Mouse (Mus musculus): ENCODE measurements around the gene Dis3. TPM values are rescaled to one million over a fixed set of nuclear protein-coding genes. Genes with fewer than 3 reads are reported as not detected.
A peak's percentile ranks its signal among the peaks of the same experiment; 100 is the strongest.

The Dis3 gene
- total and polyA plus RNA-seq, 3 experiments = 42.2 to 159 (median 79.6) TPM

DNA sequence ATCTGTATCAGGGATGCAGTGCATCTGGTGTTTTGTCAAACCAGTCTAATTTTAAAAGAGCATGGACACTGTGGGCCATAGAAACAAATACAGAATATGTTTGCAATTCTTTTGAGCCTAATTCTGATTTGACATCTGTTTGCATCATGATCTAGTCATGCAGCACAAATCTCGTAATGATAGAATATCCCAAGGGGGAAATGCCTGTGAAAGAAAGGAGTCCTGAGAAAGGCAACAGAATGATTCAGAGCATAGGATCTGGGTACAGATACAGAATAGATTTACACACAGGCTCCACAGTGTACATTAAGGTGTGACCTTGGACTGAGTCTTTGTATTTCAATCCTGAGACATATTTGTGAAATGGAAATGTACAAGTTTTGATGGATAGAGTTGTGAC, 47.3 kb upstream of the Dis3 start:
- H3K27me3 ChIP-seq (ENCODE audit: control insufficient read depth in 1 of 2, insufficient read depth in 2 of 2, low read length in 2 of 2) = no peaks in the 10 kb centered on the region
- no peaks in the 10 kb centered on the region for H3K9me3 ChIP-seq (replicated peaks; ENCODE audit: insufficient read depth, low read length)
- no peaks in the 10 kb centered on the region for H3K79me2 ChIP-seq (ENCODE audit: control insufficient read depth, insufficient read depth, low read length, poor library complexity)
- peaks cover 4 to 16% of the 10 kb centered on the region in 2 experiments; a peak in 3 of 4 replicates for H3K36me3 ChIP-seq (ENCODE audit: control insufficient read depth in 1 of 2, insufficient read depth in 2 of 2, low read length in 2 of 2)
- TF ChIP-seq GABPA (IDR thresholded peaks at IDR 0.05; ENCODE audit: low read depth, low read length) (no peak), TBP (IDR thresholded peaks at IDR 0.05; ENCODE audit: low read depth, low read length) (no peak), JUND (IDR thresholded peaks at IDR 0.05; ENCODE audit: low read depth, low read length) (no peak), SMC3 (IDR thresholded peaks at IDR 0.05; ENCODE audit: low read depth, low read length) (no peak), TCF12 (IDR thresholded peaks at IDR 0.05; ENCODE audit: low read depth, low read length) (no peak), MAX (IDR thresholded peaks at IDR 0.05; ENCODE audit: low read length) (no peak), POLR2AphosphoS2 (IDR thresholded peaks at IDR 0.05; ENCODE audit: low read length) (no peak), SIN3A (IDR thresholded peaks at IDR 0.05; ENCODE audit: low read length) (no peak), CTCF (IDR thresholded peaks at IDR 0.05 in 2 of 3, conservative IDR thresholded peaks at IDR 0.05 in 1 of 3; ENCODE audit: control insufficient read depth in 1 of 3, insufficient read depth in 1 of 3, low read depth in 2 of 3, low read length in 3 of 3, poor library complexity in 1 of 3, severe bottlenecking in 1 of 3) (no peak), CHD2 (IDR thresholded peaks at IDR 0.05; ENCODE audit: low read length) (no peak), GATA1 (IDR thresholded peaks at IDR 0.05; ENCODE audit: low read depth, low read length) (no peak), MAFK (IDR thresholded peaks at IDR 0.05; ENCODE audit: borderline replicate concordance, low read depth, low read length) (no peak), MXI1 (IDR thresholded peaks at IDR 0.05; ENCODE audit: low read depth, low read length) (no peak), MEF2A (IDR thresholded peaks at IDR 0.05; ENCODE audit: extremely low read depth, insufficient replicate concordance, low read depth, low read length, poor library complexity, severe bottlenecking) (no peak), ZKSCAN1 (IDR thresholded peaks at IDR 0.05; ENCODE audit: low read depth, low read length) (no peak), EP300 (IDR thresholded peaks at IDR 0.05; ENCODE audit: low read depth in 1 of 2, low read length in 2 of 2) (no peak), RAD21 (IDR thresholded peaks at IDR 0.05; ENCODE audit: low read depth, low read length) (no peak), BHLHE40 (IDR thresholded peaks at IDR 0.05; ENCODE audit: borderline replicate concordance, low read depth, low read length) (no peak), TAL1 (IDR thresholded peaks at IDR 0.05; ENCODE audit: low read length) (no peak)
- no peak overlapping the region for H3K4me3 ChIP-seq (ENCODE audit: control insufficient read depth in 1 of 2, insufficient read depth in 1 of 2, low read depth in 2 of 2, low read length in 2 of 2)
- H3K27ac ChIP-seq (ENCODE audit: control insufficient read depth, low read depth, low read length) = no peak overlapping the region
- no peaks in the 10 kb centered on the region for H3K4me1 ChIP-seq (ENCODE audit: control insufficient read depth in 1 of 2, insufficient read depth in 2 of 2, low read length in 2 of 2)
- DNase-seq (ENCODE audit: low read depth, low spot score) = no peak
- no peak overlapping the region for H3K9ac ChIP-seq (ENCODE audit: control insufficient read depth, low read depth, low read length, poor library complexity, severe bottlenecking)

DNA sequence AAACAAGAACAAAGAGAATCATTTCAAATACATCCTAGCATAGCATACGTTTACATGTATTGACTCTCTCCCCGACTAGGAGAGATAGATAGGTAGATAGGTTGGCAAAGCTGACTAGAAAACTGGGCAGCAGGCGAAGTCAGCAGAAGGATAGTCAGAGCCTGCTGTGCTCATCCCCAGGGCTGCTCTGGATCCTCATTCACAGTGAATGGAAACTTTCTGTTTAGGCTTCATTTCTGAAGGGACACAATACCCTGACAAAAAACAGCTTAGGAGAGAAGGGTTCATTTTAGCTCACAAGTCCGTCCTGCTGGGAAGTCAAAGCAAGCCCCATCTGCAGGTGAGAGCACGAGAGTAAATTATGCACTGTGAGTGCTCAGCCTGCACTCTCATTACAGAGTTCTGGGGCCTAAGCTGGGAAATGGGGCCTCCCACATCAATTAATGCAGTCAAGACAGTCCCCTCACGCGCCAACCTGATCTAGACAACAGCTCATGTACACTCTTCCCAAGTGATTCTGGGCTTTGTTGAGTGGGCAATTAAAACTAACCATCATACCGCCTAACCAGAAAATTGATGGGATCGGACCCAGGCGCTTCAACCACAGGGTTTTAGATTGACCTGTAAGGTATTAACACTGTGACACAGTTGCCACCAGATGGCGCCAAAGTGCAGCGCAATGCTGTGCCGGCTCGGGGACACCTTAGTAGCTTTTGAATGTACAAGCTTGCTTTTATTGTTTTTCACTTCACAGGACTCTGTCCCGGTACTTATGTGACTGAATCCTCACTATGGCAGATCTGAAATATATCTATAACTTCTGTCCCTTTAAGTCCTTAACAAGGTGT, 42.4 kb upstream of the Dis3 start:
- Histone ChIP-seq H3K9me3 (replicated peaks; ENCODE audit: insufficient read depth, low read length) (no peaks in the 10 kb centered on the region), H3K27ac (ENCODE audit: control insufficient read depth, low read depth, low read length) (no peak overlapping the region), H3K4me1 (ENCODE audit: control insufficient read depth in 1 of 2, insufficient read depth in 2 of 2, low read length in 2 of 2) (no peaks in the 10 kb centered on the region), H3K9ac (ENCODE audit: control insufficient read depth, low read depth, low read length, poor library complexity, severe bottlenecking) (no peak overlapping the region), H3K79me2 (ENCODE audit: control insufficient read depth, insufficient read depth, low read length, poor library complexity) (no peaks in the 10 kb centered on the region), H3K27me3 (ENCODE audit: control insufficient read depth in 1 of 2, insufficient read depth in 2 of 2, low read length in 2 of 2) (no peaks in the 10 kb centered on the region), H3K36me3 (ENCODE audit: control insufficient read depth in 1 of 2, insufficient read depth in 2 of 2, low read length in 2 of 2) (peaks cover 0 to 7% of the 10 kb centered on the region in 2 experiments; a peak in 3 of 4 replicates), H3K4me3 (ENCODE audit: control insufficient read depth in 1 of 2, insufficient read depth in 1 of 2, low read depth in 2 of 2, low read length in 2 of 2) (no peak overlapping the region)
- DNase-seq (ENCODE audit: low read depth, low spot score) = peak; percentile 81
- peak; percentile 71 to 79 (median 71) for TF ChIP-seq CTCF (IDR thresholded peaks at IDR 0.05 in 2 of 3, conservative IDR thresholded peaks at IDR 0.05 in 1 of 3; ENCODE audit: control insufficient read depth in 1 of 3, insufficient read depth in 1 of 3, low read depth in 2 of 3, low read length in 3 of 3, poor library complexity in 1 of 3, severe bottlenecking in 1 of 3)
- peak; percentile 70 for TF ChIP-seq ZC3H11A (IDR thresholded peaks at IDR 0.05; ENCODE audit: low read depth, low read length)
- no peak for TF ChIP-seq TCF12 (IDR thresholded peaks at IDR 0.05; ENCODE audit: low read depth, low read length)
- no peak for TF ChIP-seq TAL1 (IDR thresholded peaks at IDR 0.05; ENCODE audit: low read length)
- TF ChIP-seq POLR2AphosphoS5 (IDR thresholded peaks at IDR 0.05; ENCODE audit: borderline replicate concordance, low read depth, low read length) = no peak
- TF ChIP-seq TBP (IDR thresholded peaks at IDR 0.05; ENCODE audit: low read depth, low read length) = no peak
- peak; percentile 84 for TF ChIP-seq SMC3 (IDR thresholded peaks at IDR 0.05; ENCODE audit: low read depth, low read length)
- TF ChIP-seq MAX (IDR thresholded peaks at IDR 0.05; ENCODE audit: low read length) = no peak
- no peak for TF ChIP-seq RCOR1 (IDR thresholded peaks at IDR 0.05; ENCODE audit: low read depth, low read length)
- no peak for TF ChIP-seq POLR2AphosphoS2 (IDR thresholded peaks at IDR 0.05; ENCODE audit: low read length)
- no peak for TF ChIP-seq UBTF (IDR thresholded peaks at IDR 0.05; ENCODE audit: borderline replicate concordance, insufficient read depth, low read depth, low read length)
- TF ChIP-seq JUND (IDR thresholded peaks at IDR 0.05; ENCODE audit: low read depth, low read length) = no peak
- no peak for TF ChIP-seq MYB (IDR thresholded peaks at IDR 0.05; ENCODE audit: low read depth, low read length)
- peak; percentile 85 for TF ChIP-seq RAD21 (IDR thresholded peaks at IDR 0.05; ENCODE audit: low read depth, low read length)

Measured in MEL (cell line).